ENCODE assay signal across 7 mouse cellular contexts in genomic region chrX:168659803-168660202, GRCm38 (mm10). TPM values are rescaled to one million over a fixed set of nuclear protein-coding genes. Genes with fewer than 3 reads are reported as not detected.
DNase-seq lines count a peak whose midpoint lies in the region; ATAC-seq and TF ChIP-seq lines count a peak whose summit lies in the region.
"Not testable (repeated sequence)": the region's sequence is repeated elsewhere in the genome, so short reads cannot be mapped to it uniquely, and the experiment has no call there.

No protein-coding gene starts in this region.

- not testable (repeated sequence) for TF ChIP-seq CTCF in kidney, adult 2 months (conservative IDR thresholded peaks at IDR 0.05; ENCODE audit: insufficient read depth, insufficient read length, low read depth, low read length)
- TF ChIP-seq CTCF in lung, postnatal 0 days (IDR thresholded peaks at IDR 0.05): peak; percentile 65

- ATAC-seq in embryonic facial prominence, embryonic 11.5 days (replicated peaks; ENCODE audit: insufficient number of reproducible peaks, low FRiP score, low TSS enrichment, low read depth); lung, postnatal 0 days: not testable (repeated sequence)
- peak; percentile 82 for ATAC-seq in granulocyte monocyte progenitor cell, adult 5-6 weeks (replicated peaks; ENCODE audit: poor library complexity, severe bottlenecking)

- DNase-seq in MN1 (ENCODE audit: low spot score): peak; percentile 50
- peak; percentile 28 for DNase-seq in c-Kit-positive CD71-positive TER-119-positive erythroid progenitor cells, embryonic 14.5 days (ENCODE audit: low spot score)
- peak; percentile 69 for DNase-seq in embryonic facial prominence, embryonic 11.5 days (ENCODE audit: low spot score)
- peak; percentile 14 for DNase-seq in kidney, adult 2 months
- peak; percentile 57 for DNase-seq in lung, postnatal 0 days (ENCODE audit: low spot score)
- DNase-seq in naive thymus-derived CD4-positive, alpha-beta T cell, adult 2 months (ENCODE audit: low read depth): peak; percentile 62

- not testable (repeated sequence) for H3K4me1 ChIP-seq in embryonic facial prominence, embryonic 11.5 days (ENCODE audit: control insufficient read depth, insufficient read depth, low read length); kidney, adult 2 months (ENCODE audit: control insufficient read depth, insufficient read depth, low read length); lung, postnatal 0 days (ENCODE audit: insufficient read depth, low read depth, low read length)

- not testable (repeated sequence) for H3K27ac ChIP-seq in embryonic facial prominence, embryonic 11.5 days (replicated peaks; ENCODE audit: low read depth, low read length); kidney, adult 2 months (ENCODE audit: insufficient read depth, low read depth, low read length); lung, postnatal 0 days (ENCODE audit: low read length)

- H3K27me3 ChIP-seq in embryonic facial prominence, embryonic 11.5 days (ENCODE audit: control insufficient read depth, insufficient read depth, low read length); kidney, adult 2 months (replicated peaks; ENCODE audit: control insufficient read depth, insufficient read depth, low read length); lung, postnatal 0 days (replicated peaks; ENCODE audit: insufficient read depth, low read length): not testable (repeated sequence)

- not testable (repeated sequence) for TF ChIP-seq POLR2A in kidney, adult 2 months (IDR thresholded peaks at IDR 0.05; ENCODE audit: low read depth, low read length)

- H3K9me3 ChIP-seq in embryonic facial prominence, embryonic 11.5 days (replicated peaks; ENCODE audit: control insufficient read depth, low read length); lung, postnatal 0 days (ENCODE audit: low read length): not testable (repeated sequence)

- not testable (repeated sequence) for H3K36me3 ChIP-seq in embryonic facial prominence, embryonic 11.5 days (replicated peaks; ENCODE audit: control insufficient read depth, insufficient read depth, low read depth, low read length); kidney, adult 2 months (ENCODE audit: control insufficient read depth, insufficient read depth, low read length); lung, postnatal 0 days (ENCODE audit: insufficient read depth, low read length)

- not testable (repeated sequence) for H3K4me3 ChIP-seq in embryonic facial prominence, embryonic 11.5 days (ENCODE audit: low read depth, low read length); kidney, adult 2 months (ENCODE audit: insufficient read depth, low read depth, low read length); lung, postnatal 0 days (ENCODE audit: low read depth, low read length)

- 66% methylated on average over 4 of the region's 4 CpGs for WGBS in embryonic facial prominence, embryonic 11.5 days
- WGBS in kidney, adult 2 months: 69% methylated on average over 4 of the region's 4 CpGs
- WGBS in lung, postnatal 0 days: 52% methylated on average over 4 of the region's 4 CpGs

- H3K4me2 ChIP-seq in embryonic facial prominence, embryonic 11.5 days (ENCODE audit: low read depth, low read length); lung, postnatal 0 days (replicated peaks; ENCODE audit: low read depth, low read length): not testable (repeated sequence)

- not testable (repeated sequence) for H3K9ac ChIP-seq in embryonic facial prominence, embryonic 11.5 days (replicated peaks; ENCODE audit: low read length); lung, postnatal 0 days (replicated peaks; ENCODE audit: low read depth)

- TF ChIP-seq EP300 in lung, postnatal 0 days (IDR thresholded peaks at IDR 0.05): not testable (repeated sequence)

RNA-seq across cellular contexts. Expression of gene Msl3, which starts 13.9 kb away (rescaled TPM):
- 43.3 and 45.1 TPM in 2 replicates for polyA plus RNA-seq in embryonic facial prominence, embryonic 11.5 days (2014; fragmentation: Nextera tagmentation; extraction: Ambion mirVana)
- total RNA-seq in granulocyte monocyte progenitor cell, adult 5-6 weeks (2014; fragmentation: Nextera tagmentation): 46.2 and 59.3 TPM in 2 replicates
- 77.7 and 126 TPM in 2 replicates for total RNA-seq in granulocyte monocyte progenitor cell, adult 5-6 weeks (2017)
- polyA plus RNA-seq in kidney, adult 2 months (2012; rRNA removed): 18.3 and 20.0 TPM in 2 replicates
- polyA plus RNA-seq in lung, postnatal 0 days (2015; fragmentation: Nextera tagmentation; extraction: Ambion mirVana): 23.8 and 25.3 TPM in 2 replicates

Comparison
In these comparisons a context has a peak if more than half of its experiments do, and no peak if none do; other contexts are left out.
1. DNase-seq: peak in every context shown above with its lines; median percentile 69 in embryonic facial prominence, embryonic 11.5 days; 62 in naive thymus-derived CD4-positive, alpha-beta T cell, adult 2 months; 57 in lung, postnatal 0 days; 50 in MN1; 28 in c-Kit-positive CD71-positive TER-119-positive erythroid progenitor cells, embryonic 14.5 days; 14 in kidney, adult 2 months.